Mouse (Mus musculus) splenic B cell, adult 2 months (primary cell): ENCODE data around the gene Gna14.

ENCODE experiments used
- DNase-seq: peaks from one replicate; pipeline ENCODE4 v3.0.0-alpha.2; 2011; ENCODE audit warnings: low read depth, low spot score
- H3K27me3 ChIP-seq: 2 replicates; pipeline ENCODE4 v1.6.1; 2012; ENCODE audit warnings: mild to moderate bottlenecking, low read length, moderate library complexity, mixed read lengths; ENCODE audit not compliant: control insufficient read depth, poor library complexity, insufficient read depth, severe bottlenecking
- H3K36me3 ChIP-seq: 2 replicates; pipeline ENCODE4 v1.6.1; 2012; ENCODE audit warnings: mild to moderate bottlenecking, low read length, moderate library complexity, mixed read lengths; ENCODE audit not compliant: control insufficient read depth, poor library complexity, insufficient read depth, severe bottlenecking

Gene Gna14

GRCm38 (mm10) chr19:16562676-16563075 lies 127.1 kb downstream of the Gna14 start:
- DNase-seq = no peak
- Histone ChIP-seq H3K27me3 (no peaks in the 10 kb centered on the region), H3K36me3 (no peaks in the 10 kb centered on the region)

DNA sequence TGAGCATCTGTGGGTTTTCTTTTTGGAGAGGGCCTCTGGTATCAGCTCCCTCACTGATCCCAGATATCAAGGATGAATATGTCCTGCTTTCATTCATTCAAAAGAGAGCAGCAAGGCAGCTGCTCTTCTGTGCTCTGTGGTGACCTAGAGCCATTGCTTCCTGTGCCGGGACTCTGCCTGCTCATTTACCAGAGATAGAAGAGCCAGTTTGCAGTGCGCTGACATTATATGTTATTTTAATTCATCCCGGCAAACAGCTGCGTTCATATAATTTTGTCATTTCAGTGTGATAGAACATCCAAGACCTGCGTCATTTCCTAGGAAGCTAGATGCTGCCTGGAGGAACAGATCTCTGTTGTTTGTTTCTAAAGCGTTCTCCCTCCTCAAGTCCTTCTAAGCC lies 141.2 kb downstream of the Gna14 start:
- H3K36me3 ChIP-seq = no peaks in the 10 kb centered on the region
- H3K27me3 ChIP-seq = no peaks in the 10 kb centered on the region
- no peak for DNase-seq

DNA sequence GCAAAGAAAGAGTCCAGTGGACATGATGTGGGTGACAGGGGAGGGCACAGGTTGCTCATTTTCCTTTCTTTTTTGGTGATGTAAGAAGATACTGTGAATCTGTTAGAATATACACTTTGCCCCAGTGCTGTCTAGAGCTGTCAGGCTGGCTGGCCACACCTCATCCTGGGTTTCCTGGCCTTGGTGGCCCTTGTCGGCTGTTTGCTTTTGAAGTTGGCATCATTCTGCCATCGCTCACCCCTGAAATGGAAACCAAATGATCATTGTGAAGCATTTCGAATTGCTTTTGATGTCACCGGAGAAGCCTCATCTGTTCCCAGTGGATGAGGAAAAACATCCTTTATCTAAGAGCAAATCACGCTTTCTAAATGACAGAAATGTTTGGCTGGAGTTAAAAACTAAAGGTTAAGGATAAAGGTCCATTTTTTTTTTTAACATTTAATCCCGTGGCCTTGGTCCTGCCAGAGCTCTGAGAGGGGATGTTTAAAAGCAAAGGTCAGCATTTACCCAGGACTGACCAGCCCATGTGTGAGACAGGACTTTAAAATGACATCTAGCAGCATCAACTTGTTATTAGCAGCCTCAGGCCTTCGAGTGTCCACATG lies 144.2 kb downstream of the Gna14 start:
- H3K27me3 ChIP-seq = no peaks in the 10 kb centered on the region
- no peak for DNase-seq
- H3K36me3 ChIP-seq = no peaks in the 10 kb centered on the region

DNA sequence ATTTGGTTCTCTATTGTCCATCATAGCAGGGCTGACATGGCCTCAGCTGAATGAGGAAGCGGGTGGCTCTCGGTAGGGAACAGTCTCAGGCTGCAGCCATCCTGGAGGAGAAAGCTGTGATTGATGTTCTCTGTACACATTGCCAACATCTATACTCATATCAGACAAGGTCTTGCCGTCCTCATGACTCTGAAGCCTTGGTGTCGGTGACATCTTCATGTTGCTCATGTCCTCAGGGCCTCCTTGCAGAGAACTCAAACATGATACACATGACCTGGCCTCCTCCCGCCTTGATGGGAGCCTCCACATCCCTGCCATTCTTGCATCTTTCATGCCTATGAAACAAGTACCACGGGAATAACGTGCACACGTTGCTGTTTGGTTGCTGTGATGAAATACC lies 144.9 kb downstream of the Gna14 start:
- Histone ChIP-seq H3K36me3 (no peaks in the 10 kb centered on the region), H3K27me3 (no peaks in the 10 kb centered on the region)
- no peak for DNase-seq

- no peaks in the 10 kb centered on the region for H3K27me3 ChIP-seq
- no peak for DNase-seq
- H3K36me3 ChIP-seq = no peaks in the 10 kb centered on the region
Measured at GRCm38 (mm10) chr19:16584546-16584945, 149.0 kb downstream of the Gna14 start.

- peak; percentile 72 for DNase-seq
- Histone ChIP-seq H3K27me3 (no peaks in the 10 kb centered on the region), H3K36me3 (no peaks in the 10 kb centered on the region)
Measured at GRCm38 (mm10) chr19:16585379-16585778, 149.8 kb downstream of the Gna14 start.

- H3K27me3 ChIP-seq = no peaks in the 10 kb centered on the region
- no peaks in the 10 kb centered on the region for H3K36me3 ChIP-seq
- no peak for DNase-seq
Measured at GRCm38 (mm10) chr19:16593256-16593974, 157.9 kb downstream of the Gna14 start.

GRCm38 (mm10) chr19:16593975-16594317 lies 158.4 kb downstream of the Gna14 start:
- DNase-seq = no peak
- Histone ChIP-seq H3K36me3 (no peaks in the 10 kb centered on the region), H3K27me3 (no peaks in the 10 kb centered on the region)

DNA sequence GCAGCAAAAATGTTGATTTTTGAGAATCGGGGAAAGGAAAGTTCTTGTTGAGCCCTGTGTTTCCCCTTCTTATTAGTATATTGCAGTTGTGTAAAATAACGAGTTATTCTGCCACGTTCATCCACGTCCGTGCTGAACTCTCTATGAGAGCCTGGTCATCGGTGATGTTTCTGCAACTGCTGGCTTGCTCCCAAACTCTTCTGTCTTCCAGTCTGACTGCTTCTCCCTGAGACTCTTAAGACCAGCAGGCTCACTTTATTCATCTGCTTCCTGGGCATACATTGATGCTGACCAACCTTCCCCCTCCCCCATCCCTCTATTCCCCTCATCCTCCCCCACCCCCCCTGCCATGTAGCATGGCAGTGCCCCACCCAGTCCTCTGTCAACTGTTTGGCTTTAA lies 161.7 kb downstream of the Gna14 start:
- Histone ChIP-seq H3K27me3 (no peaks in the 10 kb centered on the region), H3K36me3 (no peaks in the 10 kb centered on the region)
- DNase-seq = no peak

DNA sequence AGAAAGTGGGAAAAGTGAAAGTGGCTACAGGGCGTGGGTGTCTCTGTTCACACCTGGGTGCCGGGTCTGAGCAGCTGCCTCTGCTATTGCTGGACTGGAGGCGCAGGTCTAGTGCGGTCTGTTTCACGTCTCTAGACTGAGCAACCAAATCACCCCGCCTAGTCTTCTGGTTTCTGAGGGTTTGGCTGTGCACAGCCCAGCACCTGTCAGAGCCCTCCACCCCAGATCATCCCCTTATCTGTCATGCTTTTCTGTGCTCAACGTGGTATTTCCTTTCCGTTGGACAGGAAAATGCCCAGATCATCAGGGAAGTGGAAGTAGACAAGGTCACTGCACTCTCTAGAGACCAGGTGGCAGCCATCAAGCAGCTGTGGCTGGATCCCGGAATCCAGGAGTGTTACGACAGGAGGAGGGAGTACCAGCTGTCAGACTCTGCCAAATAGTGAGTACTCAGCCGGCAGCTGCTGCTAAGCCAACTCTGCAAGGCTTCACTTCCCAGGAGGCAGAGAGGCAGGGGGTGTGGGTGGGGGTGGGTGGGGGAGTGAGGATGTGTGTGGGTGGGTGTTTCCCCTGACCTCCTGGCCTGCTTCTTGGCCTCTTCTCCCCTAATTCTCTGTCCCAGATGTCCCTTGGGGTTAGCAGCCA lies 163.2 kb downstream of the Gna14 start:
- DNase-seq = no peak
- no peaks in the 10 kb centered on the region for H3K36me3 ChIP-seq
- no peaks in the 10 kb centered on the region for H3K27me3 ChIP-seq

- Histone ChIP-seq H3K36me3 (no peaks in the 10 kb centered on the region), H3K27me3 (no peaks in the 10 kb centered on the region)
- DNase-seq = peak; percentile 83
Measured at GRCm38 (mm10) chr19:16599298-16599970, 163.9 kb downstream of the Gna14 start.

GRCm38 (mm10) chr19:16602026-16602425 lies 166.5 kb downstream of the Gna14 start:
- no peak for DNase-seq
- no peaks in the 10 kb centered on the region for H3K36me3 ChIP-seq
- no peaks in the 10 kb centered on the region for H3K27me3 ChIP-seq

- Histone ChIP-seq H3K27me3 (no peaks in the 10 kb centered on the region), H3K36me3 (no peaks in the 10 kb centered on the region)
- DNase-seq = no peak
Measured at GRCm38 (mm10) chr19:16607634-16608033, 172.1 kb downstream of the Gna14 start.

GRCm38 (mm10) chr19:16623154-16623553 lies 187.6 kb downstream of the Gna14 start:
- no peak for DNase-seq
- H3K27me3 ChIP-seq = no peaks in the 10 kb centered on the region
- peaks cover 4% of the 10 kb centered on the region; the same call in 1 of the 2 replicates for H3K36me3 ChIP-seq

- DNase-seq = no peak
- 0 out of 2 replicates have a peak, but pooled peaks cover 1% of the 10 kb centered on the region for H3K36me3 ChIP-seq
- H3K27me3 ChIP-seq = no peaks in the 10 kb centered on the region
Measured at GRCm38 (mm10) chr19:16624994-16625393, 189.4 kb downstream of the Gna14 start.
